Mouse (Mus musculus): Measurements from ENCODE around the gene Sec16b. TPM values are rescaled to one million over a fixed set of nuclear protein-coding genes. Genes with fewer than 3 reads are reported as not detected.

Sec16b gene
- total and polyA plus RNA-seq, 3 experiments: 13.9 to 19.6 (median 14.6) TPM

DNA sequence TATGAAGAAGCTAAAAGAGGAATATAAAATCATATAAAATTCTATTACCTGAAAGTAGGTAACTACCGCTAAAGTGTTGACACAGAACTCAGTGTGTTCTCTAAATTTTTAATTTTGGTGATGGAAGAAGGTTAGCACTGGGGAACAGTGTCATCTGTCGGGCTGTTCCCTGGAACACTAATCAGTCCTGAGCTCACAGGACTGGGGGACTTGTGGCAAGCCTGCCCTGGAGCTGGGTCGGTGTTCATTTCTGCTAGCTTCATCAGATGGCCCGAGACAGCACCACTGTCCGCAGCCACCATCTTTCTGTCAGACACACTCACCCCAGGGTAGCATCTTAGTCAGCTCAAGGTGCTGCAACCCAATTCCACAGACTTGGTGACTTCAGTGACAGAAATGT is 15.8 kb downstream of the Sec16b start:
- Histone ChIP-seq H3K27ac (ENCODE audit: insufficient read depth, low read depth) (no peak overlapping the region), H3K79me2 (replicated peaks; ENCODE audit: control insufficient read depth, extremely low read depth, insufficient read depth, poor library complexity, severe bottlenecking) (no peaks in the 10 kb centered on the region; the same call in 1 of the 2 replicates), H3K4me1 (ENCODE audit: control insufficient read depth in 1 of 2, insufficient read depth in 2 of 2) (peaks cover 8 to 14% of the 10 kb centered on the region in 2 experiments), H3K36me3 (replicated peaks in 1 of 2; ENCODE audit: control insufficient read depth in 1 of 2, insufficient read depth in 1 of 2, low read length in 1 of 2) (peaks cover 12 to 41% of the 10 kb centered on the region in 2 experiments), H3K9ac (ENCODE audit: insufficient read depth, low read depth) (no peak overlapping the region), H3K4me2 (ENCODE audit: insufficient read depth, low read depth, poor library complexity, severe bottlenecking) (no peak overlapping the region), H3K9me3 (replicated peaks; ENCODE audit: low read length) (no peaks in the 10 kb centered on the region), H3K27me3 (replicated peaks) (no peaks in the 10 kb centered on the region), H3K4me3 (replicated peaks in 1 of 3; ENCODE audit: low read depth in 2 of 3, low read length in 2 of 3, poor library complexity in 1 of 3) (no peak overlapping the region)
- in situ Hi-C loops (cut with MboI; ENCODE audit: low pct_ligation_motif_present, low pct_unique_long_range_greater_than_20kb, low sequenced_read_pairs): no loop called here
- dilution Hi-C loops (cut with MboI; ENCODE audit: extremely low pct_ligation_motif_present, extremely low pct_unique_long_range_greater_than_20kb, low sequenced_read_pairs): no loop called here
- no peak for DNase-seq (ENCODE audit: extremely low read depth)
- TF ChIP-seq MAX (IDR thresholded peaks at IDR 0.05; ENCODE audit: low read length): no peak

DNA sequence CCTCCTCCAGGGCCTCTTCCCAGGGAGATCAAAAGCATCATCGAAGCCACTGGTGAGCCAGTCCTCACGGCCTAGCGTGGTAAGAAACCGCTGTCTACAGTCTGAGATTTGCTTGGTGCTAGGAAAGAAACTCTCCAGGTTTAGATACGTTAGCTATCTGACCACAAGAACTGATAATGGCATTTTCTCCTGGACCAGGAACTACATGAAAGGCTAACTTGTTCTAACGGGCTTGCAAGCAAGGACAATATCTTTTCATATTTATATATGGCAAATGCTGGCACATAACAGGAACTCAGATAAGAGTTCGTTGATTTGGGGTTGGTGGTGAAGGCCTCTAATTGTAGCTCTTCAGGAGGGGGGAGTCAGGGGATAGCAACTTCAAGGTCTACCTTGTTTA is 18.2 kb downstream of the Sec16b start:
- Histone ChIP-seq H3K4me3 (replicated peaks in 1 of 3; ENCODE audit: low read depth in 2 of 3, low read length in 2 of 3, poor library complexity in 1 of 3) (no peak overlapping the region), H3K27me3 (replicated peaks) (no peaks in the 10 kb centered on the region), H3K9ac (ENCODE audit: insufficient read depth, low read depth) (no peak overlapping the region), H3K4me1 (ENCODE audit: control insufficient read depth in 1 of 2, insufficient read depth in 2 of 2) (peaks cover 4 to 5% of the 10 kb centered on the region in 2 experiments; a peak in 2 of 4 replicates), H3K9me3 (replicated peaks; ENCODE audit: low read length) (no peaks in the 10 kb centered on the region), H3K79me2 (replicated peaks; ENCODE audit: control insufficient read depth, extremely low read depth, insufficient read depth, poor library complexity, severe bottlenecking) (no peaks in the 10 kb centered on the region; the same call in 1 of the 2 replicates), H3K4me2 (ENCODE audit: insufficient read depth, low read depth, poor library complexity, severe bottlenecking) (no peak overlapping the region), H3K36me3 (replicated peaks in 1 of 2; ENCODE audit: control insufficient read depth in 1 of 2, insufficient read depth in 1 of 2, low read length in 1 of 2) (peaks cover 20 to 59% of the 10 kb centered on the region in 2 experiments), H3K27ac (ENCODE audit: insufficient read depth, low read depth) (no peak overlapping the region)
- no peak for DNase-seq (ENCODE audit: extremely low read depth)
- dilution Hi-C loops (cut with MboI; ENCODE audit: extremely low pct_ligation_motif_present, extremely low pct_unique_long_range_greater_than_20kb, low sequenced_read_pairs) (no loop called here), in situ Hi-C loops (cut with MboI; ENCODE audit: low pct_ligation_motif_present, low pct_unique_long_range_greater_than_20kb, low sequenced_read_pairs) (no loop called here)
- TF ChIP-seq RAD21 (IDR thresholded peaks at IDR 0.05; ENCODE audit: low read depth, low read length) (no peak), ETS1 (conservative IDR thresholded peaks at IDR 0.05; ENCODE audit: low read depth, low read length) (no peak), KAT2A (IDR thresholded peaks at IDR 0.05; ENCODE audit: insufficient replicate concordance, low read length) (no peak), TBP (conservative IDR thresholded peaks at IDR 0.05; ENCODE audit: low read depth, low read length) (no peak), ZC3H11A (IDR thresholded peaks at IDR 0.05; ENCODE audit: low read depth, low read length) (no peak), RCOR1 (conservative IDR thresholded peaks at IDR 0.05; ENCODE audit: low read depth, low read length) (no peak), MAX (IDR thresholded peaks at IDR 0.05; ENCODE audit: low read length) (no peak), USF2 (conservative IDR thresholded peaks at IDR 0.05; ENCODE audit: low read depth, low read length) (no peak), ZNF384 (IDR thresholded peaks at IDR 0.05; ENCODE audit: low read depth, low read length) (no peak), UBTF (IDR thresholded peaks at IDR 0.05; ENCODE audit: low read depth, low read length) (no peak), NELFE (IDR thresholded peaks at IDR 0.05; ENCODE audit: low read depth, low read length) (no peak), CHD1 (IDR thresholded peaks at IDR 0.05; ENCODE audit: low read depth, low read length) (no peak), CHD2 (IDR thresholded peaks at IDR 0.05; ENCODE audit: low read length) (no peak), JUN (IDR thresholded peaks at IDR 0.05; ENCODE audit: insufficient read depth, low read depth, low read length) (no peak), SMC3 (IDR thresholded peaks at IDR 0.05; ENCODE audit: low read depth, low read length) (no peak), EP300 (IDR thresholded peaks at IDR 0.05; ENCODE audit: low read length) (no peak), MAFK (IDR thresholded peaks at IDR 0.05; ENCODE audit: insufficient replicate concordance, low read length) (no peak), ELF1 (IDR thresholded peaks at IDR 0.05; ENCODE audit: low read depth, low read length) (no peak), BHLHE40 (IDR thresholded peaks at IDR 0.05; ENCODE audit: low read depth, low read length) (no peak)
